Mouse (Mus musculus) heart, postnatal 14 days (tissue): ENCODE measurements around the gene Esam. TPM values are rescaled to one million over a fixed set of nuclear protein-coding genes. Genes with fewer than 3 reads are reported as not detected.

Source experiments
- DNase-seq, 2 experiments: peaks; one replicate each; pipeline ENCODE4 v3.0.0; 2021 to 2022
- intact Hi-C: fragments of 180-260 bp; cut with DNase I; formaldehyde crosslinking; loops from one replicate; pipeline ENCODE4 v1.15.1; 2025
- total RNA-seq, 2 experiments: library from RNA; stranded (reverse); gene quantifications; 2 replicates each; pipeline ENCODE4 v1.2.3; 2021

Gene Esam
- total RNA-seq, 2 experiments from 2014 or later = 112 to 121 TPM

DNA sequence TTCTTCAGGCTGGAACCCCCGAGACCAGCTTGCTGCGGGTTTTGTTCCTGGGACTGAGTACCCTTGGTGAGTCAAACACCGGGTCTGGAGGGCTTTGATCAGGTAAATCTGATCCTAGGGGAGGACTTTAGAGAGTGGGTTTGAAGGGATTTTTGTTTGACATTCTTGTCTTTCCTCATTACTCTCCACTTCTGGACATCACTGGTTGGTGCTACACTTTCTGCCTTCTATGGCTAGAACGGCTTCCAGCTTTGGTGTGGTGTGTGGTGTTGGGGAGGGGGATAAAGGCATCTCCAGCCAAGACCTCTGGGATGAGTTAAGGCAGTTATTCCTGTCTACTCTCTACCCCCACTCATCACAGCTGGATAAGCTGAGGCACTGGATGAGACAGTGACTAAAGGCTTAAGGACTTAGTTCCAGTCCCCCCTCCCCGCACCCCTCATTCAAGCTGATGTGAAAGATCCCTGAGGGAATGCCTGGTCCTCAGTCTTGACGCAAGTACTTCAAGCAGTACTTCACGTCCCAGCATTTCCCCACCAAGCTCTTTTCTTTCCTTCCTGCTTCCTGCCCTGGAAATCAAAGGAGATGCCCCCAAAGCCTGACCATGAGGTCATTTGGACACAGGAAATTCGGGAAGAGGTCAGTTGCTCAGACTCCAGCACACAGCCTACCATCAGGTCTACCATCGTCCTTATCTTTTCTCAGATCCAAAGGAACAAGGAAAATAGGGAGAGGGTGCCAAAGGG is 520 bp downstream of the Esam start:
- intact Hi-C loops = no loop called here
- peak; percentile 25 to 36 for DNase-seq

DNA sequence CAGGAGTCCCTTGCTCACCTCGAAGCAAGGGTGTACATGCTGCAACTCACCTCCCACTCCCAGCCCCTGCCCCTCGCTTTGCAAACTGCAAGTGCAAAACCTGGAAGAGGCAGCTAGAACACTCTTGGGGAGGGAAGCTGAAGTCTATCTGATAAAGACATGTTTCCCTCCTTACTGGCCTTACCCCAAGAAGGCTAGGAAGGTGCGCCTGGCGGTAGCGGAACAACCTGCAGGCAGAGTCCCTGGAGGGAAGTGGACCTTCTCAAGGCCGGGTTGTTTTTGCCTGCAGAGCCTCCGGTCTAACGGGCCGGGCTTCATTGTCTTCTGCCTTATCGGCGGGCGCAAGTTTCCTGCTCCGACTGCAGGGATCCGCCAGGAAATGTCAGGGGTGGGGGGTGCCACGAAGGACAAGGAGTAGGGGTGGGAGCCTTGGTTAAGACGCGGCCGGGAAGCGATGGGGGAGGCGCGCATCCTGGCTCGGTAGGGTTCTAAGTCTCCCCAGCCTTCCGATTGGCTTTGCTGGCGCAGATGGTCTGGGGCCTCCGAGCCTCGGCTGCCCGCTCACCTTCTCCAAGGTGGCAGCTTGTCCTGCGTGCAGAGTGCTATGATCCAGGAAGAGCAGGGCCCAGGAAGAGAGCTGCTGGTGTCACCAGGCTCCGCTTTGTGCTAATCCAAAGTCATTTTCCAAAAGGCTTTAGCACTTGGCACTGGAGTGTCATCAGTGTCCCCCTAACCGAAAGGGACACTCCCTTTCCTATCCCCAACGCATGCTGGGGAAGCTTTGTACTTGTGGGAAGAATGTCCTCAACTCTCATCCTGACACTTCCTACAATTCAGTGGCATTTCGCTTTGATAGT is 2.4 kb downstream of the Esam start:
- intact Hi-C loops = loop anchor here (2.0 kb wide), 2 partner anchors 15 to 41 kb away; partner anchors contain the start of gene Msantd2
- peak; percentile 77 to 79 for DNase-seq

DNA sequence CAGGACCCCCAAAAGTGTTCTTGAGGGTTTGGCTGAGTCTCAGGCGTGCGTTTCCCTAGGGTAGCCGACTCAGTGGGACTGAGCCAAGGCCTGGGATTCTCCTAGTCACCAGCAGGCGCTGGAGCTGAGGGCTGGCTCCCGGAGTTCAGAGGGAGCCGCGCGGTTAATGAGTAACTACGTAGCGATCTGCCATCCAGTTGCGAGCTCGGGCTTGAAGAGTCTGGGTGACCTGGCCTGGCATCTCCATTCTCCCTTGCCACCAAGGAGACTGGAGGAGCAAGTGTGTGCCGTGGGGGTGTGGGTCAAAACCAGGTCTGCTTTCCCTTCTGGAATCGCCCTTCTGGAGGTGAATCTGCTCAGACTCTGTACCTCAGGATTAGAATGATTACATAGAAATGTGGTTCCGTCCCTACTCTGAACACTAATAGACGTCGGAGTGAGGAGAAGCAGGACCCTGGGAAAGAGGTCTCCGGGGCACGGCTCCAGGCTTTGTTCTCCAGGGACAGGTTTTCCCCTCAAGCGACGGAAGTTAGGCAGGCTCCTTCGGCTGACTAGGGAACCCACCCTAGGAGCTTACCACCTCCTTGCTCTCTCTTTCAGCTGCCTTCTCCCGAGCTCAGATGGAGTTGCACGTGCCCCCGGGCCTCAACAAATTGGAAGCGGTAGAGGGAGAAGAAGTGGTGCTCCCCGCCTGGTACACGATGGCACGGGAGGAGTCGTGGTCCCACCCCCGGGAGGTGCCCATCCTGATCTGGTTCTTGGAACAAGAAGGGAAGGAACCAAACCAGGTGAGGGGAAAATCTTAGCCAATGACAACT is 3.2 kb downstream of the Esam start:
- peak; percentile 61 to 73 for DNase-seq
- intact Hi-C loops = loop anchor here (2.0 kb wide), 2 partner anchors 14 to 42 kb away; partner anchors contain the start of gene Msantd2

DNA sequence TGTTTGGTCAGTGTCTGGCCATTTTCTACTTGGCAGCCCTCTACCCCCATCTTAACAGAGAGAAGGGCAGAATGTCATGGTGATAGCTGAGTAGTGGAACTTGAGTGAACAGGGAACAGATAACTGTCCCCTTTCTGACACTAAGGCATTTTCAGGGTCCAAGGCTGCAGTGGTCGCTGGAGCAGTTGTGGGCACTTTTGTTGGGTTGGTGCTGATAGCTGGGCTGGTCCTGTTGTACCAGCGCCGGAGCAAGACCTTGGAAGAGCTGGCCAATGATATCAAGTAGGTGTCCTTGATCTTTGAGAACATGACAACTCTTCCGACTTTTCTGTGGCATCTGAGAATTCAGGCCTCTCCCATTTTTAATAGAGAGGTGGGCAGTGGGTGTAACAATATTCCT is 9.0 kb downstream of the Esam start:
- intact Hi-C loops = no loop called here
- DNase-seq = no peak

DNA sequence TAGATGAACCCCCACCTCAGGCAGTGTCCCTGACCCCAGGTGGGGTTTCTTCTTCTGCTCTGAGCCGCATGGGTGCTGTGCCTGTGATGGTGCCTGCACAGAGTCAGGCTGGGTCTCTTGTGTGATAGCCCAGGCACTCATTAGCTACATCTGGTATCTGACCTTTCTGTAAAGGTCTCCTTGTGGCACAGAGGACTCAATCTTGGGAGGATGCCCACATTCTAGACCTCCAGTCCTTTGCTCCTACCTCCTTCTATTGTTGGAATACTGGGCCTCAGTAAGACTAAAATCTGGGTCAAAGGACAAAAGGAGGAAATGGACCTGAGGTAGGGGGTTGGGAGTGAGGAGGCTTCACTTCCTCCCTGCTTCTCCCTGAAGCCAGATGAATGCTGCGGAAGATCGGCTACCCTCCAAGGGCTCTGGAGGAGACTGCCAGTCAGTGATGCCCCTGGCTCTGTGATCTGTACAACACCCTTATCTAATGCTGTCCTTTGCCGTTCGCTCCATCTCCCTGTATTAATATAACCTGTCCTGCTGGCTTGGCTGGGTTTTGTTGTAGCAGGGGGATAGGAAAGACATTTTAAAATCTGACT is 9.9 kb downstream of the Esam start:
- no peak for DNase-seq

DNA sequence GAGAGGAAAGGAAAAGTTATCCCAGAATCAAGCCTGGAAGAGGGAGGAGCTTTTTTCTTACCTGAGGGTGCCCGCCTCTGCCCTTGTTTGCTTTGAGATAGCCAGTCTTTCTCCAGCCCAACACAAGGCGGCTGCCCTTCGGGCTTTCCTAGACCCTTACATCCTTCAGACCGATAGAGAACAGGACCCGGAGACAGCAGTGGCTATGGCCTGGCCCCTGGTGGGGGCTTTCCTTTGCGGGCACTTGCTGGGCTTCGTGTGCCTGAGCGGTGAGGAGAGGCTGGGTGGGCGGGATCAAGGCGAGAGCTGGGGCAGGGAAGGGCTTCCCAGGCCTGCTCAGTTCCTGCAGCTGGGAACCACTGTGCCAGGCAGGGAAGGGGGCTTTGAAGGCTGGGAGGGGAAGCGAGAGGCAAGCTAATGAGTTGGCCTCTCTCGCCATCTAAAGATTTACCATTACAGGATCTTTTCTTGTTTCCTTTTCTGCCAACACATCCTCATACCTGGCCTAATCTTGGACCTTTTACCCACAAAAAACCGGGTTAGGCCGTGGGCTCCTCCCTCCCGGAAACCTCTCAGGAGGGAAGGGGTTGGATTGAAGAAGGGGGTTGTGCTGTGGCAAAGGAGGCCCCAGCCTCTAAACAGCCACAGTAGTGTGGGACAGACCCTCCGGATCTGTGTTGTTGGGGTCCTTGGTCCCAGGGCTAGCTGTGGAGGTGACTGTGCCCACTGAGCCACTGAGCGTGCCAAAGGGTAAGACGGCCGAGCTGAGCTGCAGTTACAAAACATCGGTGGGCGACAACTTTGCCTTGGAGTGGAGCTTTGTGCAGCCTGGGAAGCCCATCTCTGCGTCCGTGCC is 11.5 kb downstream of the Esam start, which contains the start of gene Vsig2:
Gene Vsig2, plus strand, starts transcription at position 86 of the 856 bp plus-strand sequence.
- intact Hi-C loops = no loop called here
- peak in 1 of 2 experiments; percentile 15 for DNase-seq

More for the DNA sequence above, 9.9 kb downstream of the Esam start:
- intact Hi-C loops = no loop called here

DNA sequence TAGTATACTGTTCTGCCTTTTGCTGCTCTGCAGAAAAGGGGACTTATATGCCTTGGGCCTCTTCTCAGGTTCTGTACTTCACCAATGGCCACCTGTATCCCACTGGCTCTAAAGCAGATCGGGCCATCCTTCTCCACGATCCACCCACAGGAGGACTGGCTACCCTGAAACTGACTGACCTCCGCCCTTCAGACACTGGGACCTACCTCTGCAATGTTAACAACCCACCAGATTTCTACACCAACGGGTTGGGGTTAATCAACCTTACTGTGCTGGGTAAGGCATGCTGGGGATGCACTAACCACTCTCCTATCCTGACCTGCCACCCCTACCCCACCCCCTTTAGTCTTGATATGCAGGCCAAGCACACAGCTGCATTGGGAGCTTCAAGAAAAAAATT is 12.3 kb downstream of the Esam start:
- intact Hi-C loops = no loop called here
- DNase-seq = no peak

DNA sequence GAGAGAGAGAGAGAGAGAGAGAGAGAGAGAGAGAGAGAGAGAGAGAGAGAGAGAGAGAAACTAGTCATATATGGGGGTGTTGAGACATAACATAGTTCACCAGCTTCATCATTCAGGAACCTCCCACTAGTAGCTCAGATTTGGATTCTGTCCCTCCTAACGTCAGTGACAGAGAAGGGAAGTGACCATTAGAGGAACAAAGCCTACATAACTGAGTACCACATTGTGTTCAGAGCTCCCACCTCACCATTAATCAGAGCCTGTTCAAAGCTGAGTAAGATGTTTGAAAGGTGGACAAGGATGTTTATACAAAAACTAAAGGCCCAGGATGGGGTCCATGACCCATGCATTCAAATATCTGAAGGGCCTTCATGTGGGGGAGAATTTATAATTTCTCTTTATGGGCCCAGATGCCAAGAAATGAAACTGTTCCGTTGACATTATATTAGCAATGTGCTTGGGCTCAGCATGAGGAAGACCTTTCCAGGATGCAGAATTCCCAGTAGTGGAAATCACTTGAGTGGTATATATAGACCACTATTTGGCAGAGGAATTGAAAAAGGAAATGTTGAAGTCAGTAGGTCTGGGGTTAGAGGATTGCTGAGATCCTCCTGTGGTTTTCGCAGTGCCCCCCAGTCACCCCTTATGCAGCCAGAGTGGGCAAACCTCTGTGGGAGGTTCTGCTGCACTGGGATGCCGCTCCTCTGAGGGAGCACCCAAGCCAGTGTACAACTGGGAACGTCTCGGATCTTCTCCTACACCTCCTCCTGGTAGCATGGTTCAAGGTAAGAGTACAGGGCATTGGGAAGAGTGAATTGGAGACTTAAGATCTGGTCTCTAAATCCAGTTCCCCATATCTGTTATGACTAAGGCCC is 13.1 kb downstream of the Esam start:
- intact Hi-C loops = no loop called here
- DNase-seq = no peak

DNA sequence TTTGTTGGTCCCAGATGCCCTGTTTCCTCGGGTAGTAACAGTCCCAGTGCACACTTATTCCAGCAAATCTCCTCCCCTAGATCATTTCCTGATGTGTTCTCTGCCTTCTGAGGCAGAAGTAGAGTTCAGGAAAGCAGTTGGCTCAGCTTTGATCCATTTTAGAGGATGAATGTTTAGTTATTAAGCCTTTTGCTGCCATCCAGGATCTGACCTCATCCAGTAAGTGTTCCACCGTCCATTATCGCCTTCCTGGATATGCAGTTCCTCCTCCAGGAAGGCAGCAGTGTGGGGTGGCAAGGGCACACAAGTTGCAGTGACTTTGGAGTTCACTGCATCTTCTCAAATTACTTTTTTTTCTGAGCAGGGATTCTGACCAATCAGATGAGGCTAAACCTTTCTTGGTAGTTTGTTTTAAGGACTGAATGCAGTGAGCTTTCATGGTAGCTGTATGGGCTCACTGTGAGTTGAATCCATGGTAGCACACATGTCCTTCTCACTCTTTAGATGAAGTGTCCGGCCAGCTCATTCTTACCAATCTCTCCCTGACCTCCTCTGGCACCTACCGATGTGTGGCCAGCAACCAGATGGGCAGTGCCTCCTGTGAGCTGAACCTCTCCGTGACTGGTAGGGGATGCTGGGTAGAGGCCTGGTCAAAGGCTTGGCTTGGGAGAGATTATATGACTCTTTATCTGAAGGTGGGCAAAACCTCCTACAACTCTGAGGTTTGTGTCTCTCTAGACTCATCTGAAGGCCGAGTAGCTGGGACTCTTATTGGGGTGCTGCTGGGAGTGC is 14.2 kb downstream of the Esam start:
- no peak for DNase-seq
- intact Hi-C loops = no loop called here

DNA sequence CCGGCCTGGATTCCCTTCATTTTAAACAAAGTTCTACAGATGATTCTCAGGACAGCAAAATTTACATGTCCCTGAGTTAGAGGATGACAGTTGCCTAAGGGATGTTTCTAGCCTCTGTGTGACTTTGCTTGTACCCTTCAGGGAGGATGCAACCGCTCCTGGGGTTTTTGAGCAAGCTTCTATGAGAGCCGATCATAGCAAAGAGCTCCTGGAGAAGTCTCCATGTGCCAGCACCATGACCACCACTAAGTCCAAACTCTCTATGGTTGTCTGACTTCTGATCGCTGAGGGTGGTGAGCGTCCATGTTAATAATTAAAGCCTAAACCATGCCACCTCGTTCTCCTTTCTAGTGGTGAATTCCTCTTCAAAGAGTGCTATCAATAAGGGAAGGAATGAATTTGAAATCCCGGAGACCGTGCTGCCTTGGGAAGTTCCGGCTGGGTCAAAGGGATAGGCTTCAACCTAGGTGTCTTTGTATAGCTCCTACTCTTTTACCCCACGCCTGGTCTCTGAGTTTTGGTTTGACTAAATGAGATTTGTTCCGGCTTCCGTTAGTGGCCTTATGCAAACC is 16.1 kb downstream of the Esam start:
- intact Hi-C loops = loop anchor here (1.0 to 2.0 kb wide), 3 partner anchors 13 to 114 kb away; no protein-coding TSS in a partner anchor
- no peak for DNase-seq

DNA sequence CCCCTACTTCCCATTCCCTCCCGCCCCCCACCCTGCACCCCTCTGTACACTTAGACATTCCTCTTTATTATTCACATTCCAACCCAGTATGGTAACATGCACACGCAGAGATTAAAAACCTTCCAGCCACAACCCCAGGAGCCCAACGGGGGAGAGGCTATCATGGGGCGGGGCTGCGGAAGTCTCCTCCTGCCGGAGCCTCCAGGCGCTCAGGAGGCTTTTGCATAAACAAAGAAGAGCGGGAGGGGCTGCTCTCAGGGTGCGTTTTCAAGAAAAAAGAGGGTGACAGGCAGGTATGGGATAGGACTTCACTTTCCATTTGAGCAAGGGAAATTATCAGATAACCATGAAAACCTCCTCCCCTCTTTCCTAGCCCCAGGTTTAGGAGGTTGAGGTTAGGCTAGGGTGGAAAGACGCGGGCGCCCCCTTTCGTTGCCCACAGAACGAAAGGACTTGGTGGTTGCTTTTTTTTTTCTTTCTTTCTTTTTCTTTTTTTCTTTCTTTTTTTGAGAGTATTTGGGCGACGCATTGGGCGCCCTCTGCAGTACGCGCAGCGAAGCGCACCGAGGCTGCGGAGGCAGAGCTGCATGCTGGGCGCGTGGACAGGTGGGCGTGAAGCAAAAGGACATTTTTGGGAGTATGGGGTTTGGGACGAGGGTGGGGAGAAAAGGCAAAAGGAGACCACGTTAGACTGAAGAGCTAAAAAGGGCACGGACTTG is 16.7 kb downstream of the Esam start:
- DNase-seq = peak; percentile 66 to 78
- intact Hi-C loops = loop anchor here (1.0 to 5.0 kb wide), 4 partner anchors 14 to 137 kb away; no protein-coding TSS in a partner anchor

DNA sequence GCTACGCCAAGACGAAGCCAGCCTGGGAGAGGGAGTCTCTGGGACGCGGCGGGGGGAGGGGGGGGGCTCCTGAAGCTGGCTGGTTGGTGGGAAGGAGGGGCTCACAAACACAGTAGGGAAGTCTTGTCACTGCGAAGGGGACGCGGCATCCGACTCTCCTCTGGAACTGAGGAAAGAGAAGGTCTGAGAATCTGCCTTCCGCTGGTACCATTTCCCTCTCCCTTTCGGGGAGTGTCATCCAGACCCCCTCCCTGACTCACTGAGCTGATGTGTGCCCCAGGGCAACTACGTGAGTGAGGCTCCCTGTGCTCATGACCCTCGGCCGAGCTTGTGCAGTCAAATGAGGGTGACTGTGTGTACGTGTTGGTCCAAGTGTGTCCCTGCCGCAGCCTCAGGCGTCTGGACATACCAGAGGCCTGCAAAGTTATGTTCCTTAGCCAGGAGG is 17.3 kb downstream of the Esam start:
- DNase-seq = no peak
- intact Hi-C loops = loop anchor here (2.0 to 5.0 kb wide), 3 partner anchors 14 to 138 kb away; no protein-coding TSS in a partner anchor

DNA sequence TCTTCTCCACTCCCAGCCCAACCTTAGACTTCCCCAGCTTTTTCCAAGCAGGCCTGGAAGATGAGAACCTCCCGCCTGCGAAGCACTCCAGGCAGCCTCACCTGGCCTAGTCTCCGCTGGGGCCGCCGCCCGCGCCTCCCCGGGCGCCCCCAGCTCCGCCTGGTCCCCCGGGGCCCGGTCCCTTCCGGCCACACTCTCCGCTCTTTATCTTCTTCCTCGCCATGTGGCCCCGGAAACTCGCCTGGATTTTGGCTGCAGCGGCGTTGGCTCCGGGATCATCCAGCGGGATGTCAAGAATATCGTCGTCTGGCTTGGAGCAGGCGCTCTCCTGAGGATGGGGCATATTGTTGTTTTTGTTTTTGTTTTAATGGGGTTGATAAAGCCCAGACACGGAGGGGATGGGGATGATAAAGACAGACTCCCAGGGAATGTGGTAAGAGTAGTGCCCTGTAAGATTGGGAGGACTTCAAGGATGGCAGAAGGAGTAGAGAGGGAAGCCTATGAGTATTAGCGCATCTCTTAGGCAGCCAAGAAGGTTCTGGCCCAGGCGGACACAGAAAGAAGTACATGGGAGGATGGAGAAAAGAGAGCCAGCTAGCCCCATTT is 18.1 kb downstream of the Esam start:
- DNase-seq = peak; percentile 31 to 44
- intact Hi-C loops = loop anchor here (2.0 to 5.0 kb wide), 3 partner anchors 15 to 139 kb away; no protein-coding TSS in a partner anchor

DNA sequence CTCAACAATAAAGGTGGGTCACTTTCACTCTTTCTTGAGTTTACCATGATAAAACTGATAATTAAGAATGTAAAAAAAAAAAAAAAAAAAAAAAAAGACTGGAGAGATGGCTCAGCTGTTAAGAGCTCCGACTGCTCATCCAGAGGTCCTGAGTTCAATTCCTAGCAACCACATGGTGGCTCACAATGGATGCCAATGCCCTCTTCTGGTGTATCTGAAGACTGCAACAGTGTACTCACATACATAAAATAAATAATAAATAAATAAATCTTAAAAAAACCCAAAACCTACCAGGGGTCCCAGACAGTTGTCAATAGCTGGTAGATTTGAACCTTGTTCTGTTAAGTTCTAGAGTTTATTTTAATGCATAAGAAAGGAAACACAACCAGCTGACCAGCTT is 19.0 kb downstream of the Esam start:
- DNase-seq = no peak
- intact Hi-C loops = loop anchor here (5.0 kb wide), 1 partner anchor 140 kb away; no protein-coding TSS in a partner anchor

DNA sequence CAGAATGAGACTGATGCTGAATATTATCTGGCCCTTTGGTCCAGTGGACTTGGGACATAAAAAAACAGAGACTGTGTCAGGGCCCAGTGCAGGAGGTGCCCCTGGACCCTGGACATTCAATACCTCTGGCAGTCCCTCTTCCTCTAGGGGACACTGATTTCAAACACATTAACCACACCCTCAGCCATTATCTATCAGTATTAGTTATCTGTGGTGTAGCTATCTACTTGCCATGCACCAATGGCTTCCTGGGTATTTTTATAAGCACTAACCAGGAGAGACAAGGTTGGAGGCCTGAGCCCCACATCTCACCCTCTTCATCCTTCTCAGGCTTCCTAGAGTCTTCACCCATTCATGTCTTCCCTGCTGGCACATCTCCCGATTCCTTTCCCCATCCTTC is 22.6 kb downstream of the Esam start:
- intact Hi-C loops = loop anchor here (5.0 kb wide), 1 partner anchor 62 kb away; the partner anchor contains the start of gene Spa17
- DNase-seq = no peak
